Mouse (Mus musculus): ENCODE measurements around the gene Pla2g1b. TPM values are rescaled to one million over a fixed set of nuclear protein-coding genes. Genes with fewer than 3 reads are reported as not detected.
"Not testable (repeated sequence)": the region's sequence is repeated elsewhere in the genome, so short reads cannot be mapped to it uniquely, and the experiment has no call there.

Gene Pla2g1b
- total RNA-seq (2021), result not detected
- long read RNA-seq, experiment 1, result 0 reads
- long read RNA-seq, experiment 2, result 0 reads

- no peak for DNase-seq (ENCODE audit: low spot score)
These were observed at the start of gene Pla2g1b for GRCm38 (mm10) chr5:115465642-115466420. Gene Pla2g1b (plus strand): TSS chr5:115466262.

GRCm38 (mm10) chr5:115428831-115429358, 37.2 kb upstream of the Pla2g1b start:
- no peak for DNase-seq (ENCODE audit: low spot score)

- no peak for DNase-seq (ENCODE audit: low spot score)
These were observed 36.5 kb upstream of the Pla2g1b start, which contains the start of gene Msi1 for GRCm38 (mm10) chr5:115429359-115430186. Gene Msi1 (plus strand): TSS chr5:115429599.

GRCm38 (mm10) chr5:115430187-115430960, 35.7 kb upstream of the Pla2g1b start:
- no peak for DNase-seq (ENCODE audit: low spot score)

GRCm38 (mm10) chr5:115431061-115431897, 34.8 kb upstream of the Pla2g1b start:
- no peak for DNase-seq (ENCODE audit: low spot score)

GRCm38 (mm10) chr5:115431898-115432259, 34.2 kb upstream of the Pla2g1b start:
- DNase-seq (ENCODE audit: low spot score), result no peak

- DNase-seq (ENCODE audit: low spot score), result no peak
These were observed 33.7 kb upstream of the Pla2g1b start for GRCm38 (mm10) chr5:115432395-115432794.

- DNase-seq (ENCODE audit: low spot score), result no peak
These were observed 32.9 kb upstream of the Pla2g1b start for GRCm38 (mm10) chr5:115433191-115433590.

- no peak for DNase-seq (ENCODE audit: low spot score)
These were observed 31.7 kb upstream of the Pla2g1b start for GRCm38 (mm10) chr5:115434280-115434852.

- DNase-seq (ENCODE audit: low spot score), result no peak
These were observed 31.0 kb upstream of the Pla2g1b start for GRCm38 (mm10) chr5:115434853-115435754.

GRCm38 (mm10) chr5:115435755-115436379, 30.2 kb upstream of the Pla2g1b start:
- no peak for DNase-seq (ENCODE audit: low spot score)

GRCm38 (mm10) chr5:115436421-115437124, 29.5 kb upstream of the Pla2g1b start:
- peak; percentile 13 for DNase-seq (ENCODE audit: low spot score)

- DNase-seq (ENCODE audit: low spot score), result no peak
These were observed 28.7 kb upstream of the Pla2g1b start for GRCm38 (mm10) chr5:115437242-115437944.

- DNase-seq (ENCODE audit: low spot score), result no peak
These were observed 28.1 kb upstream of the Pla2g1b start for GRCm38 (mm10) chr5:115437945-115438315.

- no peak for DNase-seq (ENCODE audit: low spot score)
These were observed 27.4 kb upstream of the Pla2g1b start for GRCm38 (mm10) chr5:115438667-115439066.

GRCm38 (mm10) chr5:115441205-115441849, 24.7 kb upstream of the Pla2g1b start:
- peak; percentile 73 for DNase-seq (ENCODE audit: low spot score)

- not testable (repeated sequence) for DNase-seq (ENCODE audit: low spot score)
These were observed 23.4 kb upstream of the Pla2g1b start for GRCm38 (mm10) chr5:115442663-115443062.

All from gastrocnemius, adult 18-20 months (tissue).